Mouse (Mus musculus) liver, adult 2 months (tissue): ENCODE data around the gene Rap1b.

Experiments
- CTCF ChIP-seq: fragments of 200-500 bp; IDR thresholded peaks from 2 replicates; pipeline ENCODE4 v1.5.1; 2011; ENCODE audit warnings: low read depth, low read length, control low read depth
- POLR2A ChIP-seq: fragments of 200-500 bp; IDR thresholded peaks from 2 replicates; pipeline ENCODE4 v1.6.1; 2011; ENCODE audit warnings: low read length, control low read depth; ENCODE audit not compliant: insufficient read depth; ENCODE audit errors: extremely low read depth

DNA sequence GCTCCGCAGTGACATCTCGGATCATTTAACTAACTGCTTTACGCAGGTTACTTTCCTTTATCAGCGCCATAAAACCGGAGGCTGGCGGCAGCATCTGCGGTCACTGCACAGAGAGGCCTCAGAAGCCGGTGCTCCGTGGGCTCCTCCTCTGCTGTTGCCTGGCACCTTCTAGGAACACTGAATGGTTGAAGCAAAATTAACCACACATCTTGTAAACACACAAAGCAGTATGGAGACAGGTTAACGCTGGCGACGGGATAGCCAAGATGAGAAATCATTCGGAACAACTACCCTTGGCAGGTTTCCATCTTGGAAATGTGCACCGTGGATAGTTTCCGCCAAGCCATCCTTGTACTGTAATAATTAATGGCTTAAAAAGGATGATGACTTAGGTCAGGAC, 43.0 kb upstream of the Rap1b start:
- TF ChIP-seq POLR2A (no peak), CTCF (no peak)
